Mouse (Mus musculus) layer of hippocampus, postnatal 36 days (tissue): ENCODE results near the gene Gm37240. TPM values are rescaled to one million over a fixed set of nuclear protein-coding genes. Genes with fewer than 3 reads are reported as not detected.
A peak's percentile ranks its signal among the peaks of the same experiment; 100 is the strongest.
"Not testable (repeated sequence)": the region's sequence is repeated elsewhere in the genome, so short reads cannot be mapped to it uniquely, and the experiment has no call there.

Experiments
- DNase-seq, 2 experiments: peaks; one replicate each; pipeline ENCODE4 v3.0.0; 2022
- total RNA-seq, 2 experiments: library from RNA; stranded (reverse); gene quantifications; 2 replicates each; pipeline ENCODE4 v1.2.3; 2021

Gene Gm37240
- total RNA-seq, 2 experiments from 2014 or later, result not detected

DNA sequence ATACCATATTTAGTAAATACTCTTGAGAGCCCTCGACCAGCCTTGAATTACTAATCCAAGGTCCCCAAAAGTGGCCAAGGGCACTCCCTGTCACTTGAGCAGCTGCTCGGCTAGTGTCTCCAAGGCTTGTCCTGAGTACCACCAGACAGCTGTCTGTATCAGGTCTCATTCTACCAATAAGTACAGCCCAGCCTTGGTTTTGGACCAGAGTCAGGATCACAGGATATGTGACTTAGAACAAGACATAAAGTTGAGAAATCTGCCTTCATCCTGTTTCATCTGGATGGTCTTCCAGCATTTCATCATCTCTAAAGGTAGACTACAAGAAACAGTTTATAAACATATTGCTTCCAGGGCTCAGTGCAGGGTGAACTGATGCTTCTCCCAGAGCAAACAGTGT lies 253.6 kb downstream of the Gm37240 start:
- no peak for DNase-seq

DNA sequence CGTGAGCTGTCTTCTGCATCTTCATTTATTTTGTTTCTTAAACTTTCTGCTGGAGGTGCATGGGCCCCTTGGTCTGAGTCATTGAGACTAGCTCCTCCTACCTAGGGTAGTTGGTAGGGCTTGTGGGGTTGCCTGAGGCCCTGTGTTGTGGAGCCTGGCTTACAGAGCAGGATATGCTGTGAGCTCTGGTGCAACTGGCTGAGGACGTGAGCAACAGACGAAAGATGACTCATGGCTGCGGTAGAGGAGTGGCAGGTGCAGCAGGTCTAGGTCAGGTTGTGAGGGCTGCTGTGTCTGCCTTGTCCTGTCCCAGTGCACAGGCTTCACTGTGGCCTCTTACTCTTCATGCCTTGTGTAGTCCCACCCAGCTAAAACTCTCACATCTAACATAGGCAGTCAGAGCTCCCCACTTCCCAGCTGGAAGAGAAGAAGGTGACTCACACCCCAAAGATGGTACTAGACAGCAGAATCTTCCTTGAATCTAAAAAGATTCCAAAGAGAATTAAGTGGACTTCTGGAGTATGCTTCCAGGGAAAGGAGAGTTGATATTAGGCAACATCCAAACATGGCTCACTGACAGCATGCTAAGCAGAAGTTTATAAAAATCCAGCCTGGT lies 257.3 kb downstream of the Gm37240 start:
- DNase-seq, result no peak

DNA sequence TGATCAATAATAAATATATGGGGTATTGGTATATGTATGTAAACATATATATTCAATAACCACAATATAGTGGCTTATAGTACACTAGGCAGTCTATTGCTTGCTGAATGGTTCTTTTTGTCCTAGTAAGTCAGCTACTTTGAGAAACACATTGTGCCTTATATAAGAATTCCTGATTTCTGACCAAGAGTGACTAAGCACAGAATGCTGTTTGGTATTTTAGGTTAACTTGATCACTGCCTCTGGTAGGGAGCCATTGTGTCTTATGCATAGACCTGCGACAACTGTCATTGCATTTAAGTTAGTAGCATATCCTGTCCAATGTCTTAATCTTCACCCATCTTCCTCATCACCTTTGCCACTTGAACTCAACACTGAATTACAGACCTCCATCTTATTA lies 267.6 kb downstream of the Gm37240 start:
- DNase-seq, result no peak

DNA sequence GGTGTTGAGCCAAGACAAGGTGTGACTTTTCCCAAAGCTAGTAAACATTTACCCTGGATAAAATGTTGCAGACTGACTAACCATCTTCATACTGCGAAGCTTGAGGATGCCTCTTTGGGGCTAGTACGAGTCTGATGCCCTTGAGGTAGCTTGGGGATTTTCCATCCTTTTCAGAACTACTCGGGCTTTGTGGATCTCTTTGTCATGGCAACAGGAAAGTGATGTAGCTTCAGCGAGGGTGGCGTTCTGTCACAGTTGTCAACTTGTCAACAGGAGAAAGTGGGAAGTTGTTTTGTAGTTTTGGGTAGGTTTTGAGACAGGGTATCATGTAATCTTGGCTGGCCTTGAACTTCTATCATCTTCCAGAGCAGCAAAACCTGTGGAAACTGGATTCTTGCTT lies 268.0 kb downstream of the Gm37240 start:
- DNase-seq, result no peak

DNA sequence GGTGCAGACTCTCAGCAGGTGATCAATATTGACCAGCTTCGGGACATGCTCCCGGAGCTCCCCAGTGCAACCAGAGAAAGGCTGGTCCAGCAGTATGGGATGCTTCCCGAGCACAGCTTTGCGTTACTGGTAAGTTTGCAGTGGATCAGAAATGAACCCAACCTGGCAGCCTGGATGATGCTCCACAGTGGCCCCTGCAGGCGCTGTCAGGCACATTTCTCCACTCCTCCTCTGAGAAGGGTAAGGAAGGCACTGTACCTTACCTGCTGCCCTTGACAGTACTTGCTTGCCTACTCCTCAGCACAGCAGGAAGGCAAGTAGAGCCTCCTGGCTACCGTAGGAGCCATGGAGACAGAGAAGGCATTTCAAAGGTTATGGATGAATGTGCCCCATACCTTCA lies 268.4 kb downstream of the Gm37240 start:
- no peak for DNase-seq

DNA sequence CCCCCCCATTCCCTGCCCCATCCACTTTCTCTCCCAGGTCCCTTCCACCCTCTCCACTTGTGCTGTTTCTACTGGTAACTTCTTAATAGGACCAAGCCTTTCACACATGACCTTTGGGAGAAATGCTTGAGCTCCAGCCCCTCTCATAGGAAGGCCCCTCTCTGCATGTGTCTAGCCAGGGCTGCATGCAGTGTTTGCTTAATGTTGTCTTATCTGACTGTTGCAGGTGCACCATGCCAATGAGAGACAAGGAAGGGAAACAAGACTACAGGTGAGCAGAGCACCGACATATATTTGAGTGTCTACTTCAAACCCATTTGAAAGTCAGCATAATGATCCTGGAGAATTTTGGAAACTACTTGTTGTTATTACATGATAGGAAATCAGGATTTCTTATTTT lies 270.9 kb downstream of the Gm37240 start:
- DNase-seq, result no peak

DNA sequence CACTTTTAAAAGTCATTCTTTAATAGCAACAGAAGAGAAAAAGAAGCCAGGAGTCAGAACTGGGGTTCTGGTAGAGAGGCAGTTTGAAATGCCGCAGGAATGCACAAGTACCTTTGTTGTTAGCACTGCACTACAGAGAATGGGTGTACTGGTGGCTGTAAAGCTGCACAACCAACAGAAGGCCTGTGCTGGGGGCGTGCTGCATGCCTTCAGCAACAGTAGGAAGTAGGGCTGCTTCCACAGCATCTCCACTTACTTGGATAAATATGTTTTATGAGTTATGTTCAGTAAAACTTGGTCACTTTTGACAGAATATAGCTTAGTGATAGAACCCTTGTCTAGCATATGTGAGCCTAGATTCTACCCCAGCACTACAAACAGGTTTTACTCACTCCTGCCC lies 279.6 kb downstream of the Gm37240 start:
- no peak for DNase-seq

DNA sequence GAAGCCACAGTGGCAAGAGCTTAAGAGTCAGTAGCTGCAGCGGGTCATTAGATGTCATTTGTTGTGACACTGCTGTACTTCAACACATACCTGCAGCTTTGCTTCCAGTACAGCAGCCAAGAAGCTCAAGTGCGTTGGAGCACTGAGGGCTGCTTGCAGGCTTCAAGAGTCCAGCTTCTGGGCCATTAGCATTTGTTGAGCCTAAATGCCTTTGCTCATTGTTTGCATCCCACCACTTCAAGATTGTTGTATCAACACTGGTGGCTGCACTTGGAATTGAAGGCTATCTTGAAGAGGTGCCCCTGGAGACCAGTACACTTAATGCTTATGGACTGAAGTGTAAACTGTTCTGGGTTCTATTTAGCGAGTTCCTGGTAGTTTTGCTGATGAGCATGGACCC lies 280.4 kb downstream of the Gm37240 start:
- no peak for DNase-seq

DNA sequence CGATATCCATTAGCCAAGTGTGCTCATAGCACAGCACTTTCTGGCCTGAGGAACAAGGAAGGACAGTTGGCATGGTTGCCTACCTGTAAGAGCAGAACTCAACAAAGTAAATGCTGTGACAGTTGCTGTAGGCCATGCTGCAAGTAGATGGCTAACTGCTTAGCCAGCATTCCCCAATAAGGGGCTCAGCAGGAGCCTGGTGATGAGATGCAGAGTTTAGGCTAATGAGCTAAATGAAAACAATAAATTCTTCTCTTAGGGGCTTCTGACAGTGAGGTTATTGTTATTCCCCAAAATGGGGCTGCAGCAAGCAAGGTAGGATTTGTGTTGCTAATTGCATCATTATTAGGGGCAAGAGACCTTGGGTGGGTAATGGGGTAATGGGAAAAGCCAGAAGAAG lies 283.5 kb downstream of the Gm37240 start:
- no peak for DNase-seq

DNA sequence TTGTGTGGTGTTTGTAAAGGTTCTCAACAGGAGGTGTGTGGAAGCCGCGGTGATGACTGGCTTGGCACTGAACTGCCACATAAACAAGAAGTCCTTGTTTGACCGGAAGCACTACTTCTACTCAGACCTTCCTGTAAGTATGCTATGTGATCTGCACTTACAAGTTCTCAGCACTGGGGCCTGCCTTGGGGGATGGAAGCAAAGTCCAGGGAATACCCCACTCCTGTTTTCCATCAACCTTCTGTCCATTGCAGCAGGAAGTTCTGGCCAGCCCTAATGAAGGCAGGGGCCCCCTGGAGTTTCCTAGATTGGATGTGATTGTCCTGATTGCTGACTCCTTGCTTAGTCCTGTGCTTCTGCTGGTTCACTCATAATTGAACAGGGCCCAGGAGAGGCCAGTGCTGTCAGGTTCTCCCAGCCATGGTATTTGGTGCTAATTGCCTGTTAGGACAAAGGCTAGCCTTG lies 285.4 kb downstream of the Gm37240 start:
- no peak for DNase-seq

DNA sequence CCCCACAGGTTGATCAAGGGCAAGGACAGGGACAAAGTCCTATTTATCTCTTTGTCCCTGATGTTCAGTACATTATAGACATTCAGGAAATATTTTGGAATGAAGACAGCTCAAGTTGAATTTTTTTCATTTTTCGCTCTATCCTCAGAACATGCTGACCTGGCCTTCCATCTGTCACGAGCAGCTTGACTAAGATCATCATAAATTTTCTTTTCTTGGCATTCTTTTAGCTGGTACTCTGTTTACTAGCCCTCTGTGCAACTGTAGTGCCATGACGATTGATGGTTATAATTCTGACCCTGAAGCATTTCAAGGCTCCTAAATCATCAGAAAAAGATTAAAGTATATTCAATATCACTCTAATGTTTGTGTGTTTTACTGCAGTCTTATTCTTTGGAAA lies 287.8 kb downstream of the Gm37240 start:
- DNase-seq, result no peak

DNA sequence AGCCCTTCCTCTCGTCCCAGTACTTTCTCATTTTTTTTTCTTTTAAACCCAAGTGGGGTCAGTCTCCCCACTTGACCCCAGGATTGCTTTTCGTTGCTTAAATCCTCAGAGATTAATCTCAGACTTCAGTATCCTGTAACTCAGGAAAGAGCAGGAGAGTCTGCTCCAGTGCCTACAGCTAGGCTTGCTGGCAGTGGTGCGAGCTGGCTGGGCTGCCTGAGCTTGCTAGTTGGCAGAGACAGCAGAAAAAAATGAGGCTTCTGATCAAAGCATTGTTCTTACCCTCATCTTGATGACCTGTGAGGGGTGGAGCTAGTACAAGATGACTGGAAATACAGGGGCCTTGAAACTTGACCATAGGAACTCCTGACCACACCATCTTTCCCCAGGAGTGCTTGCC lies 292.9 kb downstream of the Gm37240 start:
- no peak for DNase-seq

DNA sequence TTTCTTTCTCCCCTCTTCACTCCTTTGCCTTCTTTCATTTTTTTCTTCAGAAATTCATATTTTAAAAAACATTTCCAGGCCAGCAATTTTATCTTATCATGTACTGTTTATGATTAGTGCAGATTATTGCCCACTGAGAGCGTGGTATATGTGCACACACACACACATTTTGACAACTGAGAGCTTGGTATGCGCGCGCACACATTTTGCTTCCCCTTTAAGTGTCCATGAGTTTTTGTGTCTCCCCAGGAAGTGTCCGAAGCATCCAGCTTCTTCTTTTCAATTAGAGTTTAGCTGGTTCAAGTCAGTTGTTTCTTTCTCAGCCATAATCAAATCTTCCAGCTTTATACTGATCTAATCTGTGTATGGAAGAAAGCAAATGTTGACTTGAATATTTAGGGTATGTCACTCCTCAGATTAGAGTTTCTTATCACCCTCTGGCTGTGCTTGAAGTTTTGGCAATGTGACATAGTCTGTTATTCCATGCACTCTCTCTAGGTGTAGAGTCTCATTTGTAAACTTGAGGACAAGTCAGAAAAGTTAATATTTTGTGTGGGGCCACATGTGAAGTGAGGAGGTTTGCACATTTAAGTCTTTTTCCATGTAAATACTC lies 294.6 kb downstream of the Gm37240 start:
- DNase-seq, result no peak

DNA sequence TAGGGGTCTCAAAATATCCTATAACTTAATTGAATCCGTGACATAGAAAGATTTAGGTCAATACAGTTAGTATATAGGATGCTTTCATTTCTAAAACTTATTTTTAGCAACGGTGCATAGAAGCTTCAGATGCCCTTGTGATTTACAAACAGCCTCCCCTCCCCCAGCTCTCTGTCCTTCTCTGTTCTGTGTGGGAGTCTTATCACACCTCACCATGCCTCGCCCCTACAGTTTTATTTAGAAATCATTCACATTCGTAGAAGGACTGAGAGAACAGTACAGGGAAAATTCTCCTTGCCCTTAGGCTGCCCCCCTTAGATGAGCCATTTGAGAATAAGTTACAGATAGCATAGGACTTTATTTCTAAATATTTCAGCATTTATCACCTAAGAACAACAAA lies 295.3 kb downstream of the Gm37240 start:
- DNase-seq, result no peak

DNA sequence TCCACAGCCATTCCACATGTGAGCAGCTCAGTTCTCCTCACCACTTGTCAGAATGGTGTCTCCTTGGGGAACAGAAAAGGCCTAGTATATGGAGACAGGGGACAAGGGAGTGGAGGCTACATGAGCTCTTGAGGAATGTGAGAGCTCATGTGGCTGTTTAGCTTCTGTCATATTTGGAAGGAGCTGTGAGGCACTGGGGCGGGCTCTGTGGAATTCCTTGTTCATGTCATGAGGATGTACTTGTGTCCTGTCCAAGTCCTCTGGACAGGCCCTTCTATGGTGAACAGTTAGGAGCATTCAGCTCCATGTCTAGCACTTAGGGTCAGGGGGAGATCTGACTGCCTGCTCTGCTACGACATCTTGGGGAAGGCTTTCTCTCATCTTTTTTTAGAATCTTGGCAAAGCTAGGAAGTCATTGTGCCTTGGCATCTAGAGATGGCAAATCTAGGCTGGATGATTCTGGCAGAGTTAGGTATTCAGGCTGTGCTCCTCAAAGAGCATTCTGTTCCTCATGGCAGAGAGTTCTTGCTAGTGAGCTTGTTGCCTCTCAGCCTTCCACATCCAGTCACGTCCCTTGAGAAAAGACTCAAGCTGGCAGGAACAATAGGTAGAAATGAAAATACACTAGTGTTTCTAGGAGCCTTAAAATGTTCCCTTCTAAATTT lies 297.1 kb downstream of the Gm37240 start:
- DNase-seq, result no peak

DNA sequence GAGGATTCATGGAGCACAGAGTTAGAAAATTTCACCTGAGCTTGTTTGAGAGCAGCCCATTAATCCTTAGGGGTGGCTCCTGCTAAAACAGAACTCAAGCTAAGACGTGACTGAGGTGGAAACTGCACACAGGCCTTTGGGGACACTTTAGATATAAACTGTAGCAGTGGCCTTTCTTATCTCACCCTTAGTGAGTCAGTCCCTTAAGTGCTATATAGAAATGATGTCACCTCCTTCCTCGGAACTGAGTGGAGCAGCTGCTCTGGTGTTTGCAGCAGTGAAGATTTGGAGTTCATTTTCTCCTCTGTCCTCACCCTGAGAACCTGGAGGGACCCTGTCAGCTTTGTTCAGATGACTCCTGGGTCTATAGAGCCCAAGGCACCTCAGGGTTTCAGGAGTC lies 298.6 kb downstream of the Gm37240 start:
- DNase-seq, result no peak

DNA sequence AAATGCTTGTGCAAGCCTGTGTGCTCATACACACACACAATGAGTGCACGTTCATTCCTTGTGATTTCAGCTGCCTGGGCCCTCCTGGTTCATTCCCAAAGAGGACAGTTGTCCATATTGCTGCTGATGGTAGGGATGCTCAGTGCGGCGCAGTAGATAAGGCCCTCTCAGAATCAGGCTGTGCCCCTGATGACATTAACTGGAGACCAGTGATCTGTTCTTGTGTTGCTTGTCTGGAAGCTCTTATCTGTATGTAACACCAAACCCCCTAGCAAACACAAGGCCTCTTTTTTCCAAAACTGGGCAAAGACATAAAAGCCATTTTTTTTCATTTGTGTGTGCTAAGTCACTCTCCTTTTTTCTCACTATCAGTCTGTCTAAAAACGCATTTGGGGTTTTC lies 302.4 kb downstream of the Gm37240 start:
- DNase-seq, result no peak

DNA sequence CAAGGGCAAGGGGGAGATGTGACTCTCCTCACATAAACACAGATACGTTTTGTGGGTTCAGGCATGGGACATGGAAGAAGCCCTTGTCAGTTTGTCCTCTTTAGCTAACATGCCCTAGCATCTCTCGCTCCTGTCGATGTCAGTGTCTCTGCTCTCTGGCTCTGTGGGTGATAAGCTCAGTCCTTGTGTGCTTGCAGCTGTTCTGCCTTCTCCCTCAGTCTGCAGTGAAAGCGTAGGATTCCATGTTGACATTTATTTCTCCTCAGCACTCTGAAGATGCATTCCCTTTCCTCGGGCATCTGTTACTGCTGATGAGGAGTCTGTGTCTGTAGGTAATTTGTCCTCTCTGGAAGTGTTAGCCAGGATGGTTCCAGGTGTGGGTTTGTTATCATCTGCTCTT lies 304.1 kb downstream of the Gm37240 start:
- DNase-seq, result no peak

DNA sequence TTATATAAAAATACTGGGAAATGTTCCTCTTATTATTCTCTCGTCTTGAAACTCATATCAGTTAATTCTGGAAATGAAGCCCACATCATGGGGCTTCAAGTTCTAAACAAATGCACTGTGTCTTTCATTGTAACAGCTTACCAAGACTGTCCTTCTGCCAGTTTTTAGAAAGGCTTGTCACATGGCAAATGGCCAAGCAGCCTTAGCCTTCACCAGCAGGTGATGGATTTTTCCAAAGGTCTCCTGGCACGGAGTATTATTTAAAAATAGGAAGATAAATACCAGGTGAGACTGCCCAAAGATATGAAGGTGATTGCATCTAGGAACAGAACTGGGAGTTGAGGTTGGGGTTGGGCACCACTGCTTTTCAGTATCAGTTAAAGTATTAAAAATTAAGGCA lies 304.6 kb downstream of the Gm37240 start:
- DNase-seq, result no peak

DNA sequence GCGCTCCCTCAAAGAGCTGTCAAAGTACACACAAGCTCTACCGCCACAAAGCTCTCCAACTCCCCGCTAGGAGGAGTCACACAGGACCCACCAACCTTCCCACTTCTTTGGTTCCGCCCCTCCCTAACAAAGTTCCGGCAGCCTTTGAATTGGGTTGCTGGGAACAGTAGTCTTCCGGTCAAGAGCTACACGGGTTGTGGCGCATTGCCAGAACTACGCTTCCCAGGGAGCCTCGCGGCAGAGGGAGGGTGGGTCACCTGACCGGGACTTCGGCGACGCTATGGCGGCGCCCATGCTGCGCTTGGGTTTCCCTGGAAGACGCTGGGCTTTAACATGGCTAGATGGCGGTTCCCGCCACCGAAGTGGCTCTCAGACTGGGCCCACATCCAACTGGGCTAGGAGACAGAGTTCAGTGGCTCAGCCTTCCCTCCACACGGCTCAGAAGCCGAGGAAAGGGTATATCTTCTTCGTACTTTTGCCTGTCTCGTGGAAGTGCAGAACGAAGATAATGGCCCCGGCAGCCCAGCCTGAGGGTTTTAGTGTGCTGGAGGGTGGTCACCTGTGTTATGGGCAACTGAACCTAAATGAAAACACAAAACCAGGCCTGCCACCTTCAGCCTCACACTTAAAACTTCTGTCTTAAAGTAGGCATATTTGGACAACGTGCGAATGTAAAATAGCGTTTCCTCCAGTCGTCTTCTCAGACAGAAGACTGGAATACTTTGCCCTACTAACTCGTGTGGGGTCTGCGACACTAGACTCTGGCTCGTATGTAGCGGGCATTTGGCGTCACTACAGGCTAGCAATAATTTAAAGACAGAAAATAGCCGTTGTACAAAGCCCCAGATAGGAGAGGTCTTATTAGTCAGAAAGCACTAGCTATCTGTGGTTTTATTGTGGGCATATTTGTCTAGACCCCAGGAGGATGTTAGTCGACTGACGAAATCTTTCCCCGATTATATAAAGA lies 313.2 kb downstream of the Gm37240 start, which contains the start of gene Gatb:
Gatb (plus strand) TSS at position 256 of the 967 bp plus-strand sequence.
- peak; percentile 99 for DNase-seq

DNA sequence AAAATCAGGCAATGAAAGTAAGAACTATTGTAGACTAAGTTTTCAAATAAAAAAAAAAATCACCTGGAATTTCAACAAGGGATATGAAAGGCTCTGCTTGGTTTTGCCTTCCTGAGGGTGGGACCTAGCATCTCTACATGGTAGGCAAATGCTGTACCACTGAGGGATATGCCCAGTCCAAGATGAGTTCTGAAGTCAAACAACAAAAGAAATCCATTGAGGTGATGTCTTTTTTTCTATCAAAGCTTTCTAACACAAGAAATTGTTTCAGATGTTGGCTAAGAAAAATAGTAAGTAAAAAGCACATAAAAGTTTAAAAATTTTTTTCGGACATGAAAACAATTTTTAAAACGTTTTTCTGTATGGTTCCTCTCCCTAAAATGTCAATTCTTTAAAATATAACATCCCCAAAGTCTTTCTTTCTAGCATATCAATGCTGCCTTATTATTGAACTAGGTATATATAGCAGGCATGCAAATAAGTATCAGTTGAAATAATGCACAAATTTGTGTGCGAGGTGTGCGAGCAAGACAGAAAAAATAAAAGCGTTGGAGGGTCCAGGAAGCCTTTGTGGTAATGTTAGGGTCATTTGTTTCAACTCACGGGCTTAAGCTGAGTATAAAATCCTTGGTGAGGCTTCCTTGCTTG lies 314.0 kb downstream of the Gm37240 start:
- DNase-seq, result no peak

DNA sequence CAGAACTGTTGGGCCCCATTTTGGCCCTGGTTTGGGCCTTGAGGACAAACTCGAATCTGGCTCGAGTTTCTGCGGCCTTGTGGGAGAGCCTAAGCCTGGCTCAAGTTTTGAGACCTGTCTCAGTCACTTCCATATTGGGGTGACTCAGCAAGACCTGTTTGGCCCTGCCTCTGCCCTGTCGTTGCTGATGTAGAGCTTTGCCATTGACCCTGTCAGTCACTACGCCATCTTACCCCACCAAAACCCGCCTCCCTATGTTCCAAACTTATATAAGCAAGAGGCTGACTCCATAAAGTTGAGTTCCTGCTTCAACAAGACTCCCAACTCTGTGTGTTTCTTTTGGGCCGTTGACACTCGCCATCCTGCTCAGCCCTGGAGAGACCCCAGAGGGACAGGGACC lies 314.8 kb downstream of the Gm37240 start:
- DNase-seq, result not testable (repeated sequence)
